Mouse (Mus musculus): Measurements from ENCODE around the gene Il12rb1. TPM values are rescaled to one million over a fixed set of nuclear protein-coding genes. Genes with fewer than 3 reads are reported as not detected.

Il12rb1 gene
- polyA plus RNA-seq, 1 experiment, result 53.4 TPM

DNA sequence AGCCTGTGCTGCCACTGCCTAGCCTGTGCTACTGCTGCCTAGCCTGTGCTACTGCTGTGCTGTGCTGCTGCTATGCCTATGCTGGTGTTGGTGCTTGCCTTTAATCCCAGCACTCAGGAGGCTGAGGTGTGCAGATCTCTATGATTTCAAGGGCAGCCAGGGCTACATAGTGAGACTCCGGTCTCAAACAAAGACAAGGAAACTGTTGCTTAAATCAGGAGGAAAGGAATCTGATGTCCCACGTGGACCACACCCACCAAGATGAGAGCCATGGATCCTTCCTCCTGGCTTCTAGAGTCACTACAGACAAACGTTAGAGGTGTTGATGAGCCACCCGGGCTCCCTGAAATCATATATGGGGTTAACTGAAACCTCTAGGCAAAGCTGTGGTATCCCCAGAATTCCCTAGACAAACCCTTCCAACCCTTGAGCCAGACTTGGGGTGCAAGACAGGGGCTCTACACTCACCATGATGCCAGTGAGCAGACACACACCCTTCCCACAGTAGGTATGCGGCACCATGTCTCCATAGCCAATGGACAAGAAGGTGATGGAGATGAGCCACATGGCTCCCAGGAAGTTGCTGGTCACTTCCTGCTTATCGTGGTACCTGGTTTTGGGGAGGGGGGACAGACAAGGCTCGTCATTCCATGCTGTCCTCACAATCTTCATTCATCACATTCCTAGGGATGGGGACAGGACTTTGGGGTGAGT, 42.0 kb downstream of the Il12rb1 start:
- Histone ChIP-seq H3K4me1 (replicated peaks; ENCODE audit: control insufficient read depth, insufficient read depth, low read length) (no peaks in the 10 kb centered on the region), H3K36me3 (ENCODE audit: control insufficient read depth, insufficient read depth, low read length) (no peaks in the 10 kb centered on the region), H3K27ac (ENCODE audit: control insufficient read depth, insufficient read depth, low read length) (no peak overlapping the region), H3K4me3 (ENCODE audit: control insufficient read depth, insufficient read depth, low read length) (no peak overlapping the region), H3K27me3 (ENCODE audit: control insufficient read depth, insufficient read depth, low read length) (no peaks in the 10 kb centered on the region)
- WGBS, result 85% methylated on average over 7 of the region's 7 CpGs
- TF ChIP-seq POLR2A (IDR thresholded peaks at IDR 0.05; ENCODE audit: control insufficient read depth, extremely low read depth, insufficient read depth, low read length, poor library complexity) (no peak), CTCF (IDR thresholded peaks at IDR 0.05; ENCODE audit: borderline replicate concordance, control insufficient read depth, extremely low read depth, insufficient read depth, low read length, poor library complexity) (no peak)
- DNase-seq, result no peak

DNA sequence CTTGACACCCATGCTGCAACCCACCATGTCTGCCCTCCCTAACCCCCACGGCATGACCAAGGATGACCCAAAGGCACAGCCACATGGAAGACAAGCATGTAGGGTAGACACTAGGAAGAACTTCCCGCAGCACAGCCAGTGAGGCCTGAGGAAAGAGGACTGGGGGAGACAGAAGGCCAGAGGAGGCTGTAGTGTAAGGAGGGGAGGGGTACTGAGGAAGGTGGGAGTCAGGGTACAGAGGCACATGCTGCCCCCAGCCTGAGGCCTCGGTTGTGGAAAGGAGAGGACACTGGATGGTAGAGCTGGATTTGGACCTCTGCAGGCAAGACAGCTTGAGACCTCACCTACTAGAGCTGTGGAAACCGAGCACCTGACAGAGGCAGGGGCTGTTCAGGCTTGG, 42.7 kb downstream of the Il12rb1 start:
- no peak overlapping the region for H3K27ac ChIP-seq (ENCODE audit: control insufficient read depth, insufficient read depth, low read length)
- no peaks in the 10 kb centered on the region for H3K36me3 ChIP-seq (ENCODE audit: control insufficient read depth, insufficient read depth, low read length)
- H3K27me3 ChIP-seq (ENCODE audit: control insufficient read depth, insufficient read depth, low read length), result no peaks in the 10 kb centered on the region
- no peak for DNase-seq
- TF ChIP-seq POLR2A (IDR thresholded peaks at IDR 0.05; ENCODE audit: control insufficient read depth, extremely low read depth, insufficient read depth, low read length, poor library complexity), result no peak
- TF ChIP-seq CTCF (IDR thresholded peaks at IDR 0.05; ENCODE audit: borderline replicate concordance, control insufficient read depth, extremely low read depth, insufficient read depth, low read length, poor library complexity), result no peak
- H3K4me3 ChIP-seq (ENCODE audit: control insufficient read depth, insufficient read depth, low read length), result no peak overlapping the region
- WGBS, result 95% methylated on average over 4 of the region's 4 CpGs
- H3K4me1 ChIP-seq (replicated peaks; ENCODE audit: control insufficient read depth, insufficient read depth, low read length), result no peaks in the 10 kb centered on the region

DNA sequence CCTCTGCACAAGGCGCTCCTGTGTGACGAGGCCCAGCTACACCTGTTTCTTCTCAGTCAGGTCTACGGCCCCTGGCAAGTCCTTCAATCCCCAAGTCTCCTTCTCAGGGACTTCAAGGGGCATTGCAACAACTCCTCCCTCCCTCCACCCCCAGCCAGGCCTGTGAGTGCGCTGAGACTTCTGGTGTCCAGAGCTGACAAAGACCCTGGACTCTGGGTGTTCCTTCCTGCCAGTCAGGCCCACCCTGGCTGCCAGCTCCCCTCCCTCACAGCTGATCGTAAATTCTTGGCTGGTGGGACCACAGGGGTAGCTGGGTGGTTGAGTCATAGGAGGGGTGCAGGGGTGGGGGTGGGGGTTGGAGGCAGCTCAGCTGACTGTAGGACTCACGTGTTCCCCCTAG, 43.6 kb downstream of the Il12rb1 start:
- Histone ChIP-seq H3K4me1 (replicated peaks; ENCODE audit: control insufficient read depth, insufficient read depth, low read length) (peaks cover 5% of the 10 kb centered on the region), H3K4me3 (ENCODE audit: control insufficient read depth, insufficient read depth, low read length) (no peak overlapping the region), H3K27ac (ENCODE audit: control insufficient read depth, insufficient read depth, low read length) (no peak overlapping the region), H3K27me3 (ENCODE audit: control insufficient read depth, insufficient read depth, low read length) (no peaks in the 10 kb centered on the region), H3K36me3 (ENCODE audit: control insufficient read depth, insufficient read depth, low read length) (no peaks in the 10 kb centered on the region)
- DNase-seq, result no peak
- TF ChIP-seq CTCF (IDR thresholded peaks at IDR 0.05; ENCODE audit: borderline replicate concordance, control insufficient read depth, extremely low read depth, insufficient read depth, low read length, poor library complexity) (no peak), POLR2A (IDR thresholded peaks at IDR 0.05; ENCODE audit: control insufficient read depth, extremely low read depth, insufficient read depth, low read length, poor library complexity) (no peak)
- 89% methylated on average over 6 of the region's 6 CpGs for WGBS

DNA sequence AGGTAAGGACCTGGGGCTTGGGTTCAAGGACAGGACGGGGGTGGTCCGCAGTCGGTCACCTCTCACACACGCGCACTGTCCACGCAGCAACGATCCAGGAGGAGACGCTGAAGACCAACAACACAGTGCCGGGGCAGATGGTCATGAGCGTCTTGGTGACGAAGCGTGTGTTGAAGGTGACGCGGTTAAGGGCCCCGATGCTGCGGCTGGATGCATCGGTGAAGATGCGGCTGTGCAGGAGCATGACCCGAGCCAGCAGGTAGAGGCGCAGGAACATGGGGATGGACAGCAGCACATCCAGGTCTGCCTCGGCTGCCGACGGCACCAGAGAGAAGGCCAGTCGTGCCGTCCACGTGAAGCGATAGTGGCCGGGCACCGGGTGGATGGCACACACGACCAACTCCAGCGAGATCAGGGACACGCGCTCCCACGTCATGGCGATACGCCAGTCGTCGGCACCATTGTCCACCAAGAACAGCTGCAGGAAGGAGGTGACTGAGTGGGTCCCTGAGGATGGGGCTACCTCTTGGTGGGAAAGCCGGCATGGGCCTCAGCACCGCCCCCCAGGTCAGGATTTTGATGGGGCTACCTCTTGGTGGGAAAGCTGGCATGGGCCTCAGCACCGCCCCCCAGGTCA, 44.5 kb downstream of the Il12rb1 start:
- no peak for DNase-seq
- WGBS, result 96% methylated on average over 41 of the region's 41 CpGs
- Histone ChIP-seq H3K36me3 (ENCODE audit: control insufficient read depth, insufficient read depth, low read length) (no peaks in the 10 kb centered on the region), H3K4me1 (replicated peaks; ENCODE audit: control insufficient read depth, insufficient read depth, low read length) (peaks cover 7% of the 10 kb centered on the region), H3K27me3 (ENCODE audit: control insufficient read depth, insufficient read depth, low read length) (no peaks in the 10 kb centered on the region), H3K27ac (ENCODE audit: control insufficient read depth, insufficient read depth, low read length) (no peak overlapping the region), H3K4me3 (ENCODE audit: control insufficient read depth, insufficient read depth, low read length) (no peak overlapping the region)
- no peak for TF ChIP-seq CTCF (IDR thresholded peaks at IDR 0.05; ENCODE audit: borderline replicate concordance, control insufficient read depth, extremely low read depth, insufficient read depth, low read length, poor library complexity)

DNA sequence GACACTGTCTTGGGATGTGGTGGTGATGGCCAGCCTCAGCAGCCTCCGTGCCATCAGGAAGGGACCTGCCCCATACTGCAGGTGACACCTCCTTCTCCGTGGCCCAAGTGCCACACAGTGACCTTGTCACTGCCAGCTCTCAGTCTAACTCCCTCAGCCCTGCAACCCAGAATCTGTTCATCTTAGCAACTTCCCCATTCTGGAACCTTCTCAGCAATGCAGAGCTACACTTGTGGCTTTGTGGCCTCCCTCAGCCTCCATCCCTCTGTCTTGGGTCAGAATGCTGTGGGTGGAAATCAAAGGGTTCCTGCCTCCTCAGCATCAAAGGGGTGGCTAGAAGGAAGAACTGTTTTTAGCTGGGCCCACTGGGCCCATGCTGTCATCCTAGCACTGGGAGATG, 45.6 kb downstream of the Il12rb1 start:
- Histone ChIP-seq H3K4me3 (ENCODE audit: control insufficient read depth, insufficient read depth, low read length) (no peak overlapping the region), H3K27me3 (ENCODE audit: control insufficient read depth, insufficient read depth, low read length) (no peaks in the 10 kb centered on the region), H3K36me3 (ENCODE audit: control insufficient read depth, insufficient read depth, low read length) (no peaks in the 10 kb centered on the region), H3K4me1 (replicated peaks; ENCODE audit: control insufficient read depth, insufficient read depth, low read length) (peaks cover 7% of the 10 kb centered on the region), H3K27ac (ENCODE audit: control insufficient read depth, insufficient read depth, low read length) (no peak overlapping the region)
- DNase-seq, result no peak
- 10% methylated on average over 2 of the region's 2 CpGs for WGBS
- no peak for TF ChIP-seq POLR2A (IDR thresholded peaks at IDR 0.05; ENCODE audit: control insufficient read depth, extremely low read depth, insufficient read depth, low read length, poor library complexity)
- no peak for TF ChIP-seq CTCF (IDR thresholded peaks at IDR 0.05; ENCODE audit: borderline replicate concordance, control insufficient read depth, extremely low read depth, insufficient read depth, low read length, poor library complexity)

DNA sequence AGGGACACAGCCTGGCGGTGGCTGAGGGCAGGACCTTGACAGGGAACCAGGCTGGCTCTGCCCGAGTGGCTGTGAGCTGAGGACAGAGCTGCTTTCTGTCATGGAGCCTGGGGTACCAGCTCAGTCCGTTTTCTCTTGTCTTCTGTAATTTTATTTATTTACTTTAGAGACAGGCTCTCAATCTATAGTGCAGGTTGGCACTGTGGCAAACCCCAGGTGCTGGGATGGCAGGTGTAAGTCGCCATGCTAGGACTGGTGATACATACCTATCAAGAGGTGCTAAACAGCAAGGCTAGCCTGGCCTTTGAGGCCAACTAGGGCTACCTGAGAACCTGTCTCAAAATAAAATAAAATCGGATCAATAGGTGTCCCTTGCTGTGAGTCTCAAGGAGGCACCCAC, 47.8 kb downstream of the Il12rb1 start:
- H3K4me3 ChIP-seq (ENCODE audit: control insufficient read depth, insufficient read depth, low read length), result no peak overlapping the region
- DNase-seq, result no peak
- H3K27ac ChIP-seq (ENCODE audit: control insufficient read depth, insufficient read depth, low read length), result no peak overlapping the region
- no peaks in the 10 kb centered on the region for H3K36me3 ChIP-seq (ENCODE audit: control insufficient read depth, insufficient read depth, low read length)
- H3K4me1 ChIP-seq (replicated peaks; ENCODE audit: control insufficient read depth, insufficient read depth, low read length), result peaks cover 7% of the 10 kb centered on the region
- H3K27me3 ChIP-seq (ENCODE audit: control insufficient read depth, insufficient read depth, low read length), result no peaks in the 10 kb centered on the region
- no peak for TF ChIP-seq POLR2A (IDR thresholded peaks at IDR 0.05; ENCODE audit: control insufficient read depth, extremely low read depth, insufficient read depth, low read length, poor library complexity)
- no peak for TF ChIP-seq CTCF (IDR thresholded peaks at IDR 0.05; ENCODE audit: borderline replicate concordance, control insufficient read depth, extremely low read depth, insufficient read depth, low read length, poor library complexity)
- WGBS, result 85% methylated on average over 5 of the region's 5 CpGs

Data from thymus, adult 2 months (tissue).